Mouse (Mus musculus): Measurements from ENCODE around the gene Tbxa2r.

Tbxa2r gene

DNA sequence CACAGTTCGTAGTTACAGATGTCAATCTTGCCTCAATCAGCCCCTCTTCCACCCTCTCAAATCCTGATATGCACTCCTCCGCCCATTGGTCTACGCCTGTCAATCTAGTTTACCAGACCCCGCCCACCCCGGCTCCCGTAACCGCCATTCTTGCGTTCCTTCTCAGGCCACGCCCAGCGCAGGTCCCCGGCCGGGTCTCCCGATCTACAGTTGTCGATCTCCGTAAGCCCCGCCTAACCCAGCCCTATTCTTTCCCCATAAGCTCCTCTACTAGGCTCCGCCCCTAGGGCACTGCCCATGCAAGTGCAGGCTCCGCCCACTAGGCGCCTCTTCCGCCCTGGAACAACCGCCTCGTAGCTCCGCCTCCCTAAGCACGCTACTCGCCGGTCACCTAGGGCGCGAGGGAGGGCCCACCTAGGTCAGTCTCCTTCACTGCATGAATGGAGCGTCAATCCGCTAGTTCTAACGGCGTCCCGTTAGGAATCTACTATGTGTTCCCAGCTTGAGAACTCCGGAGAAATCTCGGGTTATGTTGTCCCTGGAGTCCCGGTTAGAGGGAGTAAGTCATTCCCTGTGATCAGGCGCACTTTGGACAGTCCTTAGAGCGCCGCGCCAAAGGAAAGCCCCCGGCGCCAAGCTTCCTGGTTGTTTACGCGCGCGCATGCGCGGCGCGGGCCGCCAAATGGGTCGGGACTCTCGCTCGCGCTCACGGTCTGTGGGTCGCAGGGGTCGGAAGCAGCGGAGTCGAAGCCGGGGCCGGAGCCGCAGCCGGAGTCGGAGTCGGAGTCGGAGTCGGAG is 7.8 kb upstream of the Tbxa2r start, which contains the start of gene Cactin:
Gene Cactin, plus strand, starts transcription at position 554 of the 798 bp plus-strand sequence.
- peak; percentile 99 for DNase-seq (ENCODE audit: low spot score)

GRCm38 (mm10) chr10:81321436-81321835 is 7.1 kb upstream of the Tbxa2r start:
- DNase-seq (ENCODE audit: low spot score), result no peak

DNA sequence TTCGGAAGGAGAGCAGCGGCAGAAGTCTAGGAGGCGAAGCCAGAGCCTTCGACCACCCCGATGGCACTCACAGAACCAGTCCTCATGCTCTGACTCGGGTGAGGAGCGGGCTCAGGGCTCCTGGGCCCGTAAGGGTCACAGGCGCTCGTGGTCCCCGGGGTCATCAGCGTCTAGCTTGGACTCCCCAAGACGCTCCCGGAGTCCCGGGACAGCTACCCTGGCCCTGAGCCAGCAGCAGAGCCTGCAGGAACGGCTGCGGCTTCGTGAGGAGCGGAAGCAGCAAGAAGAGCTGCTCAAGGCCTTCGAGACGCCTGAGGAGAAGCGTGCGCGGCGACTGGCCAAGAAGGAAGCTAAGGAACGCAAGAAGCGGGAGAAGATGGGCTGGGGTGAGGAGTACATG is 6.1 kb upstream of the Tbxa2r start:
- DNase-seq (ENCODE audit: low spot score), result no peak

GRCm38 (mm10) chr10:81323141-81323775 is 5.3 kb upstream of the Tbxa2r start:
- no peak for DNase-seq (ENCODE audit: low spot score)

GRCm38 (mm10) chr10:81323791-81324530 is 4.6 kb upstream of the Tbxa2r start:
- no peak for DNase-seq (ENCODE audit: low spot score)

GRCm38 (mm10) chr10:81325176-81325575 is 3.4 kb upstream of the Tbxa2r start:
- no peak for DNase-seq (ENCODE audit: low spot score)

DNA sequence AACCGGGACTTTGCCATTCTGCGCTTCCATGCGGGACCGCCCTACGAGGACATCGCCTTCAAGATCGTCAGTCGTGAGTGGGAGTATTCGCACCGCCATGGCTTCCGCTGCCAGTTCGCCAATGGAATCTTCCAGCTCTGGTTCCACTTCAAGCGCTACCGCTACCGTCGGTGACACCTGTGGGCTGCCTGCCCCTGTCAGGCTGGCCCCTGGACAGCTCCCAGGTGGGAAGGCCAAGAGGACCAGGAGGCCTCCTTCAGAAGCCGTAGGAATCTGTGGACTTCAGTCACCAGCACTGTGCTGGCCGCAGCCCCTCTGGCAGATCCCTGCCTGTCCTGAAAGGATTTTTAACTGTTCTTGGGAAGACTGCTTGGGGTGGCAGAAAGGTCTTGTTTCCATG is 2.8 kb upstream of the Tbxa2r start:
- no peak for DNase-seq (ENCODE audit: low spot score)

DNA sequence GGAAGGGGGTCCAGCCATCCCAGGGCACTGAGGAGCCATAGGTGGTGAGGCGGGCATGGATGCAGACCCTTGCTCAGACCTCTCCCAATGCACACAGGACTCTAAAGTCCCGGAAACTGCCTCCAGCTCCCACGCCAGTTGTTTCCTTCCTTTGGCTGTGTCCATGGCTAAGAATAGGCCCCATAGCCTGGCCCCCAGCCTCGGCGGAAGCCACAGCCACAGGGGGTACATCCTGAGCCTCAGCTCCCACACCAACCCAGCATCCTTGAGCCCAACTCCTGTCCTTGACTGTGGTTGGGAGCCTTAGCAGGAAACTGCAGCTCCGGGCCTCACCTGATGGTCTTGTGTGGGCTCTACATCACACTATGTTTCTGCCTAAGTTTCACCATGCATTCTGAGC is 1.7 kb upstream of the Tbxa2r start:
- DNase-seq (ENCODE audit: low spot score), result no peak

GRCm38 (mm10) chr10:81327959-81328358 is 572 bp upstream of the Tbxa2r start:
- DNase-seq (ENCODE audit: low spot score), result no peak

GRCm38 (mm10) chr10:81329194-81329975 is 854 bp downstream of the Tbxa2r start:
- DNase-seq (ENCODE audit: low spot score), result no peak

- no peak for DNase-seq (ENCODE audit: low spot score)
Measured at GRCm38 (mm10) chr10:81330007-81330406, 1.5 kb downstream of the Tbxa2r start.

DNA sequence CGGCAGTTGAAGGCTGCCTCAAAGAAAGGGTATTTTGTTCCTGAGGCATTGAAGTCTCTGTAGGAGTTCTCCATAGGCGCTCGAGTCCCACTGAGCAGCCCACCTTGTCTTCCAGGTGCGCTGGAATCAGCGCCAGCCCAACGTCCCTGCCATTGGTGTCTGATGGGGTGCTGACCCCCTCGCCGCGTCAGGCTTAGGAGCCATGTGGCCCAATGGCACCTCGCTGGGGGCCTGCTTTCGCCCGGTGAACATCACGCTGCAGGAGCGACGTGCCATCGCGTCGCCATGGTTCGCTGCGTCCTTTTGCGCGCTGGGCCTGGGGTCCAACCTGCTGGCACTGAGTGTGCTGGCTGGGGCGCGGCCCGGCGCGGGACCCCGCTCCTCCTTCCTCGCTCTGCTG is 3.7 kb downstream of the Tbxa2r start:
- DNase-seq (ENCODE audit: low spot score), result no peak

DNA sequence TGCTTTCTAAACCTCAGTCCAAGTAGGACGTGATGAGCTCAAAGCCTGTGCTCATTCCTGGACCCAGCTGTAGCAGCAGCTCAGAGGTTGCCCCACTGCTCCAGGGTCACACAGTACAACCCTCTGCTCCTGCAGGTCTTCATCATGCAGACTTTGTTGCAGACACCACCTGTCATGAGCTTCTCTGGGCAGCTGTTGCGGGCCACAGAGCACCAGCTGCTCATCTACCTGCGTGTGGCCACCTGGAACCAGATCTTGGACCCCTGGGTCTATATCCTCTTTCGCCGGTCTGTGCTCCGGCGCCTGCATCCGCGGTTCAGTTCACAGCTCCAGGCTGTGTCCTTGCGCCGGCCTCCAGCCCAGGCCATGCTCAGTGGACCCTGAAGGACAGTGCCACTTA is 5.8 kb downstream of the Tbxa2r start:
- DNase-seq (ENCODE audit: low spot score), result no peak

- DNase-seq (ENCODE audit: low spot score), result no peak
Measured at GRCm38 (mm10) chr10:81335393-81336340, 7.1 kb downstream of the Tbxa2r start.

DNA sequence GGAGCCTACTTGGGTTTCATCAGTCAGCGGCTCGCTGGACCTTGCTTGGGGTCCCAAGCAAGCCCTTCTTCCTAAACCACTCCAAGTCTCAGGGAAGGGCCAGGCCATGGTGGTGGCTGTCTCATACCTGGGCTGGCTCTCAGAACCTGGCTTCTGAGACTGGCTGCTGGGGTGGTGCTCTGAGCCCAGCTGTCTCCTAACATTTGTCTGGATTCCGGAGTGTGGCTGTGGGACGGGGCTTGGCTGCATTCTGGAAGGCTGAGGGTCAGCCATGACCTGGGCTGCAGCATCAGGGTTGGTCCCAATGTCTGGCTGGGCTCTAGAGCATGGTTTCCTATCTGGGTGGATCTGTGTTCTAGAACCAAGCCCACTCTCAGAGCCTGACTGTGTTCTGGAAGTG is 8.0 kb downstream of the Tbxa2r start:
- no peak for DNase-seq (ENCODE audit: low spot score)

DNA sequence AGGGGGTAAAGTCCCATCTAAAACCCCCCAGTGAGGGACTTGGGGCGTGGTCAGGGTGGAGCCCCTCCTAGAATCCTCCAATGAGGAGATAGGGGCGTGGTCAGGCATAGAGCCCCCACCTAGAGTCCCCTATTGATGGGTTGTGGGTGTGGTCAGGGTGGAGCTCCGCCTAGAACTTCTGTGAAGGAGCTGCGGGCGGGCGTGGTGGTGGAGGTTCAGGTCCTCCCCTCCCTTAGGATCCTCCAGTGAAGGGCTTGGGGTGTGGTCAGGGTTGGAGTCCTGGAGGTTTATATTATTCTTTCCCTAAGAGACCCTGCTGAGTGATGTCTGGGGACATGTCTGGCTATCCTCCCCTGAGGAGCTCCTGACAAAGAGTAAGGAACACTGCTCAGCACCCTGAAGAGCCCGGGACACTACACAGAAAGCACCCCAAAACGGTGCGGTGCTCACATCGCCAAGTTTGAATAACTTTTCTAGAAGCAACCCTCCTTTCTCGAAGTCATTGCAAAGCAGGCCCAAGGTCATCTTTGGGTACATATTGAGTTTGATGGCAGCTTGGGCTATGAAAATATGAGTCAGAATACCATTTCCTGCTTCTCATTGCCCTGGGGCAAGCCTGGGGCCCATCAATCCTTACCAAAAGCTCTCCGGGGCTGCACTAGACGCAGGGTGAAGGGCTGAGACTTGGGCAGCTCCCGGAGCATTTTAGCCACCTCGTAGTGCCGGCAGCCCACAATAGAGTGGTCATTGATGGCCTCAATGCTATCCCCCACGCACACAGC is 12.2 kb downstream of the Tbxa2r start:
- DNase-seq (ENCODE audit: low spot score), result no peak

DNA sequence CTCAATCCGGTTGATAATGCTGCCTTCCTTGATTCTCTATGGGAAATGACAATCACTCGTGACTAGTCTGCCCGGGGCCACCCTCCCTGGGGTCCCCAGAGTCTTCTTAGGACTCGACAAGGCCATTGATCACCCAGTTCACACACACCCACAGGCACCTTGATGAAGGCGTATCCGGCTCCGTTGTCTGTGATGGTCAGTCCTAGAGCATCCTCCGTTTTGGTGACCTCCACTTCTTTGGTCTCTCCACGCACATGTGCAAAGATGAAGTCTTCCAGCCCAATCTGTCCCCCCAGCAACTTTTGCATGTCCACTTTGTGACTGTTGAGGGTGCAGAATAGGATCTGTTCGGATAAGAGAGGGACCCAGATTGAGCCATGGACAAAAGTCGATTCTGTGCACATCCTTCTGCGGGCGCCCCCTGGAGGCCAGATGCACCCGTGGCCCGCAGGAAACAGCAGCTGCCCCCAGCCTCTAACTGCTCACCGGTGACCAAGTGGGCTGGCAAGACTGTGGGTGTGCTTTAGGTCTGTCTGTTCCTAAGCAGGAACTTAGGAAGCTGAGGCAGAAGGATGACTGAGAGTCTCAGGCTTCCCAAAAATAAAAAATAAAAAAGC is 12.9 kb downstream of the Tbxa2r start:
- peak; percentile 67 for DNase-seq (ENCODE audit: low spot score)

GRCm38 (mm10) chr10:81342686-81343505 is 14.4 kb downstream of the Tbxa2r start, which contains the start of gene Gipc3:
TSS of gene Gipc3 (minus strand) at chr10:81343266.
- peak; percentile 52 for DNase-seq (ENCODE audit: low spot score)

All from ovary, postnatal 36 days (tissue).